Mouse (Mus musculus): ENCODE data around the gene Akap13.

- TF ChIP-seq CTCF (IDR thresholded peaks at IDR 0.05; ENCODE audit: low read depth) (no peak), EP300 (IDR thresholded peaks at IDR 0.05; ENCODE audit: low read depth) (no peak)
These were observed 245.5 kb downstream of the Akap13 start for GRCm38 (mm10) chr7:75700771-75701345.

Measured in heart, postnatal 0 days (tissue).